Mouse (Mus musculus): ENCODE results near the gene Syf2.

DNA sequence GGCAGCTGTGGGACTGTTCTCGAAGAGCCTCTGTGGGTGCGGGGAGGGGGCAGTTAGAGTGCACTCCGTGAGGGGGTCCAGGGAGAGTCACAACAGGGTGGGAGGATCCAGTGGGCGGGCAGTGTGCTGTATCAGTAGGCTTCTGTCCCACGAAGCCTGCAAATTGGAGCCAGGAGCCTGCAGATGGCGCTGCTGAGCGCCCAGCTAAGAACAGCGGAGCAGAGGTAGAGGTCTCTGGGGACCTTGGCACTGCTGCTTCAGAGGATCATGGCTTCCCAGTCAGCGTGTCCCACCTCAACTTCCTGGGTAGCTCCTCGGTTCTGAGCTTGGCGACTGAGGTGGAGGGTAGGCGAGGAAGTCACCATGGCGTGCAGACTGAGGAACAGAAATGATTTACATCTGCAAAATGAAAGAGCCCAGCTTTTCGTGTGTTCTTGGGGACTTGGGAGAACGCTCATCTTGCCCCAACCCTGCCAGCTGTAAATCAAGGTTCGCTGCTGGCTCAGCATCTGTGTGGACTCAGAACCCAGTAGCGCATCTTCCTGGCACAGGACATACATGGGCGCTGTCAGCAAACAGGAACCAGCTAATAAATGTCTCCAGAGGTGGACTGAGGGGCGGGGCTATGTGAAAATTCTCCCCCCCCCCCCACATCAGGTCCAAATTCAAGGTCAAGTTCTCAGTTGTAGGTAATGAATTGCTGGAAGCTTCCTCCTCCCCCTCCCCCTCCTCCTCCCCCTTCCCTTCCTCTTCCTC lies 32.5 kb downstream of the Syf2 start:
- TF ChIP-seq CTCF (IDR thresholded peaks at IDR 0.05) (peak; percentile 48), POLR2A (IDR thresholded peaks at IDR 0.05; ENCODE audit: insufficient read depth, low read depth, low read length) (no peak)

Data from heart, adult 2 months (tissue).